Mouse (Mus musculus): Measurements from ENCODE around the gene Inka2.

- TF ChIP-seq POLR2A (IDR thresholded peaks at IDR 0.05; ENCODE audit: borderline replicate concordance, control insufficient read depth, low read depth, low read length) (no peak), CTCF (IDR thresholded peaks at IDR 0.05; ENCODE audit: control insufficient read depth, insufficient read depth, low read length) (no peak)
These were observed 50.7 kb downstream of the Inka2 start for GRCm38 (mm10) chr3:105755123-105755522.

Measured in bone marrow, adult 2 months (tissue).